Mouse (Mus musculus): ENCODE measurements at regions not wholly inside any gene's neighbourhood (a gene's known extent, or its start where the extent isn't known, plus 50 kb on each side); places are given as distances from the start of the nearest gene placed in this dataset.

DNA sequence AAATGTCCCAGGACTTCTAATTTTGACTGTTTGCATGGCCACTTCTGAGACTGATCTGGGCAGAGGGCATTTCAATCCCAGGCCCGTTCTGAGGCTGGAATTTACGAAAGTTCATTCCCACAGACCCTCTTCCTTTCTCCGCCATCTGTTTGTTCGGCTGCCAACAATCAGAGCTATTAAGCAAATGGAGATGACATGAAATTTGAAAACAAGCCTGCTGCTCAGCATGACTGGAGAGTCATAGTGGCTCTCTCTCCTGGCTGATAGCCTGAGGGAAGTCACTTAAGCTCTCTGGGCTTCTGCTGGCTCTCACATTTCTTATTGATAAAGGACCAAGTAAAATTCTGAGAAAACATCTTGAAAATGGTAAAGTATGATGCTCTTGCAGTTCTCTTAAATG is 85.9 kb downstream of the Otud1 start:
- Histone ChIP-seq H3K4me3 (ENCODE audit: low read depth, low read length) (no peak overlapping the region), H3K4me1 (replicated peaks; ENCODE audit: control insufficient read depth, insufficient read depth, low read length) (no peaks in the 10 kb centered on the region), H3K36me3 (ENCODE audit: control insufficient read depth, insufficient read depth, low read length) (no peaks in the 10 kb centered on the region), H3K9me3 (ENCODE audit: control insufficient read depth, low read length) (0 out of 2 replicates have a peak, but pooled peaks cover 4% of the 10 kb centered on the region), H3K27ac (ENCODE audit: low read depth) (no peak overlapping the region), H3K4me2 (ENCODE audit: low read length) (no peak overlapping the region), H3K9ac (ENCODE audit: low read length) (no peak overlapping the region), H3K27me3 (replicated peaks; ENCODE audit: control insufficient read depth, insufficient read depth, low read length) (no peaks in the 10 kb centered on the region)
- 52% methylated on average over 4 of the region's 4 CpGs for whole genome bisulfite sequencing
- ATAC-seq (replicated peaks; ENCODE audit: low FRiP score, low TSS enrichment, low read depth) (no peak), DNase-seq (ENCODE audit: low spot score) (no peak)

DNA sequence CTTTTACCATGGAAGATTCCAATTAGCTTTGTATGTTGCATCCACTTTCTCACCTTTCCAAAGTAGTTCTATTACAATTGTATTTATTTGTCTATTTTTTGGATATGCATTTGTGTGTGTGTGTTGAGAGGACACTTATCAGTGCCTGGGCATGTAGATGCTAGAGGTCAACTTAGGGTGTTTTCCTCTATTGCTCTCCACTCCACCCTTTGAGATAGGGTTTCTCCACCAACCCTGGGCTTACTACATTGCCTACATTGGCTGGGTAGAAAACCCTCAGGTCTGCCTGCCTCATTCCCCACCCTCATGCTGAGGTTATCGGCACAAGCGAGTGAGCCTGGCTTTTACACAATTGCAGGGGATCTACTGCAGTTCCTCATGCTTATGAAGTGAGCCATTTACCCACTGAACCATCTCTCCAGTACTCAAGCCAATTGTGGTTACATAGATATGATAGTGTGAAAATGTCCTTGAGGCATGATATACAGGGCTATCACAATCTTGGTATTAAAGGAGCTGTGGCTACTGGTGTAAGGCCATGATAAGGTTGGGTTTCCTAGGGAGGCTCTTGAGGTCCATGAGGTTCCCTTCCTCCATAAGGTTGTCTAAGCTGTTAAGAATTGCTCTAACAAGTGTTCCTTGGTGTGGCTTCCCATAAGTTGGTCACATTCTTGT is 87.6 kb downstream of the Otud1 start:
- WGBS, result 98% methylated on average over 2 of the region's 2 CpGs

DNA sequence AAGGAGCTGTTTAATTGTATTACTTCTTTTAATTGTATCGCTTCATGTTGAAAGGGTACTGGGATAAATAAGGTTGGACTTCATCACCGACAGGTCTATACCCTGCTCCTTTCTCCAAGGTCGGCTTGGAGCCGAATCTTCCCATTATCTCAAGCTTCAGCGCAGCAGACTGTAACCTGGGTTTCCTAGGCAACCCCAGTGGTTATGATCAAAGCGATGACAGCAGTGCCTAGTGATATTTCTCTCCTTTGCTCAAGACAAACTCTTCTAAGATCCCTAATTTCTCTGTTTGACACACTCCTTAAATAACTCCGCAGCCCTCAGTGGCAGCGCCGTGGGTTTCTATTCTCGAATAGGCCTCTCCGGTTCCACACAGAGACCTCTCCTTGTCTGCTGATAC is 95.2 kb downstream of the Otud1 start:
- Histone ChIP-seq H3K27me3 (replicated peaks; ENCODE audit: control insufficient read depth, insufficient read depth, low read length) (no peaks in the 10 kb centered on the region), H3K4me1 (replicated peaks; ENCODE audit: control insufficient read depth, insufficient read depth, low read length) (no peaks in the 10 kb centered on the region), H3K27ac (ENCODE audit: low read depth) (no peak overlapping the region), H3K4me2 (ENCODE audit: low read length) (no peak overlapping the region), H3K9me3 (ENCODE audit: control insufficient read depth, low read length) (no peaks in the 10 kb centered on the region), H3K4me3 (ENCODE audit: low read depth, low read length) (no peak overlapping the region), H3K36me3 (ENCODE audit: control insufficient read depth, insufficient read depth, low read length) (no peaks in the 10 kb centered on the region), H3K9ac (ENCODE audit: low read length) (no peak overlapping the region)
- 87% methylated on average over 11 of the region's 11 CpGs for WGBS
- DNase-seq (ENCODE audit: low spot score), result no peak
- no peak for ATAC-seq (replicated peaks; ENCODE audit: low FRiP score, low TSS enrichment, low read depth)

More for the DNA sequence above, 87.6 kb downstream of the Otud1 start:
- Histone ChIP-seq H3K4me3 (ENCODE audit: low read depth, low read length) (no peak overlapping the region), H3K9ac (ENCODE audit: low read length) (no peak overlapping the region), H3K27me3 (replicated peaks; ENCODE audit: control insufficient read depth, insufficient read depth, low read length) (no peaks in the 10 kb centered on the region), H3K36me3 (ENCODE audit: control insufficient read depth, insufficient read depth, low read length) (no peaks in the 10 kb centered on the region), H3K27ac (ENCODE audit: low read depth) (no peak overlapping the region), H3K9me3 (ENCODE audit: control insufficient read depth, low read length) (0 out of 2 replicates have a peak, but pooled peaks cover 4% of the 10 kb centered on the region), H3K4me2 (ENCODE audit: low read length) (no peak overlapping the region), H3K4me1 (replicated peaks; ENCODE audit: control insufficient read depth, insufficient read depth, low read length) (no peaks in the 10 kb centered on the region)
- DNase-seq (ENCODE audit: low spot score), result no peak
- no peak for ATAC-seq (replicated peaks; ENCODE audit: low FRiP score, low TSS enrichment, low read depth)

DNA sequence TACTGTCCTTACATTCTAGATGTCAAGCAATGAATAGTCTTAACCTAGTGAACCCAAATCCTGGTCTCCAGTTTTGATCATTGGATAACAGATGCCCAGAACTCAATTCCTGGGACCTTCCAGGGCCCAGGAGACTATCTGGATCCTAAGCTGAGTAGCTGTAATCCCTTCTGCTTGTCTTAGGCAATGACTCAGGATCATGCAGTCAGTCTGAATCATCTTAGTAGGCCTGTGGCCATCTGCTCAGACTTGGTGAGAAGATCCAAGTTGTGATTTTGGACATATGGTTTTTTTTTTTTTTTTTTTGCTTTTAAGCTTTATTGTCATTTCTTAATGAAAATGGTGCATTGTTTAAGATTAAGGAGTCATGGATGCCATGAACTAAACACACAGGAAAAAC is 95.9 kb downstream of the Otud1 start:
- Histone ChIP-seq H3K9ac (ENCODE audit: low read length) (no peak overlapping the region), H3K9me3 (ENCODE audit: control insufficient read depth, low read length) (no peaks in the 10 kb centered on the region), H3K36me3 (ENCODE audit: control insufficient read depth, insufficient read depth, low read length) (no peaks in the 10 kb centered on the region), H3K4me3 (ENCODE audit: low read depth, low read length) (no peak overlapping the region), H3K4me2 (ENCODE audit: low read length) (no peak overlapping the region), H3K27ac (ENCODE audit: low read depth) (no peak overlapping the region), H3K4me1 (replicated peaks; ENCODE audit: control insufficient read depth, insufficient read depth, low read length) (no peaks in the 10 kb centered on the region), H3K27me3 (replicated peaks; ENCODE audit: control insufficient read depth, insufficient read depth, low read length) (no peaks in the 10 kb centered on the region)
- ATAC-seq (replicated peaks; ENCODE audit: low FRiP score, low TSS enrichment, low read depth) (no peak), DNase-seq (ENCODE audit: low spot score) (no peak)

DNA sequence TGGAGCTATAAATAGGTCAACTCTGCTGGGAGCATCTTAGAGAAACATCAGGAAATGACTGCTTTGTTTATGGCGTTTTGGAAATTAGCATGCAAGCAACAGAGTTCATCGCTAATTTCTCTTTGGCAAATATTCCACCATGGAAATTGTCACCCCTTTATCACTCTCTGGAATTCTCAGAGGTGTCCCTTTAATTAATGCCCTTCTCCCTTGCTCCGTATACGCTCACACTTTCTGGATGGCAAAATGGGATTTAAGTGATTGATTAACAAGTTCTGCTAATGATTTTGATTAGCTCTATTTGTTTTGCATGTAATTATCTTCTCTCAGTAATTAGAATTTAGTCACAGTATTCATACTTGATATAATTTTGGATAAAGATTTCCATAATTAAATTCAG is 100.4 kb downstream of the Otud1 start:
- WGBS, result 67% methylated on average over 4 of the region's 4 CpGs
- ATAC-seq (replicated peaks; ENCODE audit: low FRiP score, low TSS enrichment, low read depth) (no peak), DNase-seq (ENCODE audit: low spot score) (no peak)
- Histone ChIP-seq H3K27ac (ENCODE audit: low read depth) (no peak overlapping the region), H3K4me3 (ENCODE audit: low read depth, low read length) (no peak overlapping the region), H3K36me3 (ENCODE audit: control insufficient read depth, insufficient read depth, low read length) (no peaks in the 10 kb centered on the region), H3K4me2 (ENCODE audit: low read length) (no peak overlapping the region), H3K27me3 (replicated peaks; ENCODE audit: control insufficient read depth, insufficient read depth, low read length) (no peaks in the 10 kb centered on the region), H3K9me3 (ENCODE audit: control insufficient read depth, low read length) (no peaks in the 10 kb centered on the region; the same call in 1 of the 2 replicates), H3K4me1 (replicated peaks; ENCODE audit: control insufficient read depth, insufficient read depth, low read length) (no peaks in the 10 kb centered on the region), H3K9ac (ENCODE audit: low read length) (no peak overlapping the region)

DNA sequence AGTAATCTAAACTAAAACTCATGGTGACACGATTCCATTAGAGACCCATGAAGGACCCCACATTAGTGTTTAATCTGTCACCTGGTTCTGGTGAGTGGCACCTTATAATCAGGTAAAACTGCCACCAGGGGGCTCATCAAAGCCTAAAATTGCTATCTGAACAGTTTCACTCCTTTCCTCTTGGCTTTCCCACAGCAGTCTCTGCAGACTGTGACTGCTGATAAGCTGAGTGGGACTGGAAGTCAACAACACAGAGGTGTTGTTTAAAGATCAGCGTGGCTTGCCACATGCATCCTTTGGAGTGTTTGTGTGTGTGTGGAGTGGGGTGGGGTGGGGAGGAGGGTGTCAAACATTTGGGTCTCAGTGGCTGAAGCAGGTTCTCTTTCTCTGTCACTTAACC is 101.6 kb downstream of the Otud1 start:
- Histone ChIP-seq H3K27me3 (replicated peaks; ENCODE audit: control insufficient read depth, insufficient read depth, low read length) (no peaks in the 10 kb centered on the region), H3K4me2 (ENCODE audit: low read length) (no peak overlapping the region), H3K27ac (ENCODE audit: low read depth) (no peak overlapping the region), H3K4me1 (replicated peaks; ENCODE audit: control insufficient read depth, insufficient read depth, low read length) (no peaks in the 10 kb centered on the region), H3K9ac (ENCODE audit: low read length) (no peak overlapping the region), H3K9me3 (ENCODE audit: control insufficient read depth, low read length) (no peaks in the 10 kb centered on the region; the same call in 1 of the 2 replicates), H3K36me3 (ENCODE audit: control insufficient read depth, insufficient read depth, low read length) (no peaks in the 10 kb centered on the region), H3K4me3 (ENCODE audit: low read depth, low read length) (no peak overlapping the region)
- no peak for ATAC-seq (replicated peaks; ENCODE audit: low FRiP score, low TSS enrichment, low read depth)
- DNase-seq (ENCODE audit: low spot score), result no peak
- WGBS, result 33% methylated on average over 2 of the region's 2 CpGs

DNA sequence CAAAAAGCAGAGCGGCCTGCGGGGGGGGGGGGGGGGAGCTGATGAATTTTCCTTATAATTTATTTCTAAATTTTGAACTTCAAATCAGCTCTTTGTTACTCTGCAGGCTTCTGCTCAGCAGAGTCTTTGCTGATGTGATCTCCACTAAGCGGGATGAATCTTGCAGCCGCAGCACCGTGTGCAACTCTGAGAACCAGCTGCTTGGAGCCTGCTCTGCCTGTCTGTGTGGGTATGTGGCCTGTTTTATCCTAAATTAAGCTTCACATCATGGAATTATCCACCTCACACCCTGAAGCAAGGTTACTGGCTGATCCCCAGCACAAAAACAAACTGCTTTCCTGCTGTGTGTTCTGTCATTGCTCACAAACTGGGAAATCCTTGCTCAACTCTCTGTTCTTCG is 102.0 kb downstream of the Otud1 start:
- no peak overlapping the region for H3K4me3 ChIP-seq (ENCODE audit: low read depth, low read length)
- H3K36me3 ChIP-seq (ENCODE audit: control insufficient read depth, insufficient read depth, low read length), result no peaks in the 10 kb centered on the region
- H3K9me3 ChIP-seq (ENCODE audit: control insufficient read depth, low read length), result no peaks in the 10 kb centered on the region; the same call in 1 of the 2 replicates
- H3K27me3 ChIP-seq (replicated peaks; ENCODE audit: control insufficient read depth, insufficient read depth, low read length), result no peaks in the 10 kb centered on the region
- H3K27ac ChIP-seq (ENCODE audit: low read depth), result no peak overlapping the region
- H3K4me1 ChIP-seq (replicated peaks; ENCODE audit: control insufficient read depth, insufficient read depth, low read length), result no peaks in the 10 kb centered on the region
- ATAC-seq (replicated peaks; ENCODE audit: low FRiP score, low TSS enrichment, low read depth) (no peak), DNase-seq (ENCODE audit: low spot score) (no peak)
- WGBS, result 55% methylated on average over 6 of the region's 6 CpGs
- no peak overlapping the region for H3K9ac ChIP-seq (ENCODE audit: low read length)
- no peak overlapping the region for H3K4me2 ChIP-seq (ENCODE audit: low read length)

DNA sequence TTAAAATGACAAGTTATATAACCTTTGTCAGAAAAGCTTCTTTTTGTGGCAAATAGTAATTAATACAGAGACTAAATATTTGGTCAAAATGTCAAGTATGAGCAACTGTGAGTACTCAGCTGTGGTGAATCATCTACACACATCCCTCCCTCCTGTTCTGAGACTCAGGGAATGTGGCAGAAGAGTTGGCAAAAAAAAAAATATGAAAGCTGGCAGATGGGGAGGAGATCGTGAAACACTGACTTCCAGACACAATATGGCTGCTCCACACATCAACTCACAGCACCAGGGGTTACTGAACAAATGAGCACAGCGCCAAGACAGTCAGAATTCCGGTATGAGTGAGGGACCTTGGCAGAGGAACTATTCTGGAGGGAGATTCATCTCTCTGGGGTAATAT is 105.4 kb downstream of the Otud1 start:
- no peak overlapping the region for H3K27ac ChIP-seq (ENCODE audit: low read depth)
- no peaks in the 10 kb centered on the region for H3K4me1 ChIP-seq (replicated peaks; ENCODE audit: control insufficient read depth, insufficient read depth, low read length)
- H3K9me3 ChIP-seq (ENCODE audit: control insufficient read depth, low read length), result no peaks in the 10 kb centered on the region; the same call in 1 of the 2 replicates
- no peak overlapping the region for H3K4me3 ChIP-seq (ENCODE audit: low read depth, low read length)
- ATAC-seq (replicated peaks; ENCODE audit: low FRiP score, low TSS enrichment, low read depth) (no peak), DNase-seq (ENCODE audit: low spot score) (no peak)
- WGBS, result 53% methylated on average over 3 of the region's 3 CpGs
- no peaks in the 10 kb centered on the region for H3K27me3 ChIP-seq (replicated peaks; ENCODE audit: control insufficient read depth, insufficient read depth, low read length)
- no peak overlapping the region for H3K9ac ChIP-seq (ENCODE audit: low read length)
- H3K4me2 ChIP-seq (ENCODE audit: low read length), result no peak overlapping the region
- no peaks in the 10 kb centered on the region for H3K36me3 ChIP-seq (ENCODE audit: control insufficient read depth, insufficient read depth, low read length)

DNA sequence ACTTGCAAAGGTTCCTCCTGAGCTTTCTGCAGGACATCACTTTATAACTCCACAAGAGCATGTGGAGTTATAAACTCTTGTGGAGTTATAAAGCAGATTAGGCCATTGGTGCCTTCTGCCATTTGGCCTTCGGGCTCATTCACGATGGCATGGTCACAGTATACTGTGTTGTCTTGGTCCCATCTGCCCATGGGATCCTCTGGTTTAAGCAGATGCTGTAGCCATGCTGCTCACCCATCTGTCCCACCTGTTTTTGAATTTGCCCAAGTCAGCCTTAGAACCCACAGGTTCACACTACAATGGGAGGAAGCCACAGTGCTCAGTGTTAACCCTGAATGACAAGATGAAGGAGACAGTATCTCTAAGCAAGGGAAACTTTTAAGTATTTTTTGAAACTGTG is 124.7 kb upstream of the Etl4 start:
- WGBS, result 90% methylated on average over 2 of the region's 2 CpGs
- Histone ChIP-seq H3K27me3 (replicated peaks; ENCODE audit: control insufficient read depth, insufficient read depth, low read length) (no peaks in the 10 kb centered on the region), H3K4me1 (replicated peaks; ENCODE audit: control insufficient read depth, insufficient read depth, low read length) (no peaks in the 10 kb centered on the region), H3K4me2 (ENCODE audit: low read length) (no peak overlapping the region), H3K9ac (ENCODE audit: low read length) (no peak overlapping the region), H3K4me3 (ENCODE audit: low read depth, low read length) (no peak overlapping the region), H3K36me3 (ENCODE audit: control insufficient read depth, insufficient read depth, low read length) (no peaks in the 10 kb centered on the region), H3K9me3 (ENCODE audit: control insufficient read depth, low read length) (no peaks in the 10 kb centered on the region), H3K27ac (ENCODE audit: low read depth) (no peak overlapping the region)
- ATAC-seq (replicated peaks; ENCODE audit: low FRiP score, low TSS enrichment, low read depth), result no peak
- no peak for DNase-seq (ENCODE audit: low spot score)
